Comparison of ENCODE assay signal across 16 mouse cellular contexts in genomic region chr5:148041661-148042060, GRCm38 (mm10).
"Had no signal": no experiment of that assay in that cellular context is flagged by ENCODE, and none has a peak within 500 bp of the region (broad histone marks: within the 10 kb centered on the region; RNA-seq: fewer than 3 reads in every experiment).

No protein-coding gene starts in this region.

- DNase-seq: right cerebral cortex, adult 18-20 months; right cerebral cortex, postnatal 14 days; right cerebral cortex, postnatal 25 days; right cerebral cortex, postnatal 4 days; spleen, adult 18-20 months; thymus, adult 18-20 months; thymus, adult 2 months; thymus, postnatal 14 days; thymus, postnatal 25 days; thymus, postnatal 36 days; thymus, postnatal 4 days had no signal

- H3K9me3 ChIP-seq: neural tube, embryonic 15.5 days; stomach, embryonic 15.5 days had no signal

- H3K36me3 ChIP-seq: neural tube, embryonic 12.5 days; neural tube, embryonic 13.5 days; neural tube, embryonic 15.5 days; stomach, embryonic 15.5 days had no signal

- H3K27me3 ChIP-seq: neural tube, embryonic 12.5 days; neural tube, embryonic 13.5 days; neural tube, embryonic 15.5 days; stomach, embryonic 15.5 days had no signal

- H3K4me1 ChIP-seq: neural tube, embryonic 12.5 days; stomach, embryonic 15.5 days had no signal

- H3K4me2 ChIP-seq: neural tube, embryonic 12.5 days; neural tube, embryonic 13.5 days; neural tube, embryonic 15.5 days; stomach, embryonic 15.5 days had no signal

- H3K27ac ChIP-seq: neural tube, embryonic 12.5 days; neural tube, embryonic 13.5 days; neural tube, embryonic 15.5 days; stomach, embryonic 15.5 days; stomach, postnatal 0 days had no signal

- H3K9ac ChIP-seq: neural tube, embryonic 12.5 days; neural tube, embryonic 13.5 days; neural tube, embryonic 15.5 days; stomach, embryonic 15.5 days had no signal

- H3K4me3 ChIP-seq: neural tube, embryonic 12.5 days; neural tube, embryonic 13.5 days; neural tube, embryonic 15.5 days; stomach, embryonic 15.5 days had no signal
